Mouse (Mus musculus) testis, adult 2 months (tissue): ENCODE results near the gene Crybg2.

Experiments used
- CTCF ChIP-seq: fragments of 200-500 bp; IDR thresholded peaks from 2 replicates; pipeline ENCODE4 v1.5.1; 2012; ENCODE audit warnings: low read depth, mild to moderate bottlenecking, inconsistent platforms, low read length, moderate library complexity; ENCODE audit not compliant: control insufficient read depth, insufficient read depth, insufficient replicate concordance
- POLR2A ChIP-seq: fragments of 200-500 bp; IDR thresholded peaks from 2 replicates; pipeline ENCODE4 v1.6.1; 2012; ENCODE audit warnings: low read depth, mild to moderate bottlenecking, inconsistent platforms, low read length, moderate library complexity; ENCODE audit not compliant: control insufficient read depth

- TF ChIP-seq CTCF (no peak), POLR2A (no peak)
Observed at GRCm38 (mm10) chr4:134017201-134017865, 43.3 kb upstream of the Crybg2 start.
